Mouse (Mus musculus) brown adipose tissue, adult 24 weeks (tissue): ENCODE measurements around the gene Ddx39b. TPM values are rescaled to one million over a fixed set of nuclear protein-coding genes. Genes with fewer than 3 reads are reported as not detected.

ENCODE experiments used
- H3K27ac ChIP-seq: fragments of 200-500 bp; replicated peaks from 2 replicates; pipeline ENCODE4 v1.5.1; 2012; ENCODE audit warnings: low read depth, mild to moderate bottlenecking, low read length
- H3K4me1 ChIP-seq: fragments of 200-500 bp; 2 replicates; pipeline ENCODE4 v1.6.1; 2012; ENCODE audit warnings: low read length, mixed read lengths; ENCODE audit not compliant: control insufficient read depth, insufficient read depth, insufficient read length
- H3K4me3 ChIP-seq: fragments of 200-500 bp; 2 replicates; pipeline ENCODE4 v1.5.1; 2012; ENCODE audit warnings: low read depth, mild to moderate bottlenecking, low read length, moderate library complexity; ENCODE audit not compliant: insufficient read depth
- polyA plus RNA-seq: library from polyadenylated mRNA; stranded (reverse); fragments of >200 nt; gene quantifications from 2 replicates; pipeline ENCODE4 v1.2.4, GENCODE M21; 2012; ENCODE audit not compliant: missing spikeins, insufficient read depth, insufficient read length

Ddx39b gene
- polyA plus RNA-seq, 1 experiment: 50.5 TPM

- no peak within 1 kb of the TSS for H3K4me3 ChIP-seq
- peaks cover 3% of the 10 kb centered on the region for H3K4me1 ChIP-seq
- H3K27ac ChIP-seq: no peak within 1 kb of the TSS
Measured at GRCm38 (mm10) chr17:35204494-35205379, 36.8 kb upstream of the Ddx39b start, which contains the start of gene Lta. TSS of gene Lta (minus strand) at chr17:35205351.

- Histone ChIP-seq H3K4me3 (no peak overlapping the region), H3K27ac (no peak overlapping the region), H3K4me1 (peaks cover 6% of the 10 kb centered on the region; the same call in 1 of the 2 replicates)
Measured at GRCm38 (mm10) chr17:35205380-35205769, 36.2 kb upstream of the Ddx39b start.

DNA sequence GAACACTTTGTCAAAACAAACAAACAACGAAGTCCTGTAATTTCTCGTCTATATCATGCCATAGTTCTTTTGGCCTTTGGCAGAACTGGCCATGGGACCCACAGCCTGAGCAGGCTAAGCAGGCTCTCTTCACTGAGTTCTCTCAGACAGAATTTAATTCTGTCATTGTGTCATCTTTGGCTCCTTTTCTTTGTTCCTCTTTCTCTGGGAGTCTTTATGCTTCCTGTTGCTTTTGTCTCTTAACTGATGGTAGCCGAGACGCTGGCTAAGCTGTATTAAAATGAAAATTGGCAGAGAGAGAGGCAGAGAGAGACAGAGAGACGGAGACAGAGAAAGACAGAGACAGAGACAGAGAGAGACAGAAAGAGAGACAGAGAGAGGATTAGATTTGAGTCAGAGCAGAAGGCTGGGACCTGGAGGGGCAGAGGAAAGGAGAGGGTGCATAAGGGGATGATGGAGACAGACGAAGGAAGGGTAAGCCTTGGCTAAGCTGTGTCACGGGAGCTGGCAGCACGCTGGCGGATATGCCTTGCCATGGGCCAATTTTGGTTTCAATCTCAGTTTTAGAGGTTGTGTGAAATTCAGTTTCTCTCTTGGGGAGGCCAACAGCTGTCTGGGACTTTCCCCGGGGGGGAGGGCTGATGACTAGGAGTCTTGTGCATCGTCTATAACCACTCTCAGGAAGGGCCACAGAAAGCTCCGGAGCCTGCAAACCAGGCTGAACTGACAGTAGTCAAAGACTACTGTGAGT, 31.6 kb upstream of the Ddx39b start:
- Histone ChIP-seq H3K27ac (peak overlapping the region; percentile 46), H3K4me3 (no peak overlapping the region)

GRCm38 (mm10) chr17:35210593-35210992, 31.0 kb upstream of the Ddx39b start:
- H3K27ac ChIP-seq: peak overlapping the region; percentile 46; the same call in 1 of the 2 replicates
- H3K4me3 ChIP-seq: no peak overlapping the region
- H3K4me1 ChIP-seq: 0 out of 2 replicates have a peak, but pooled peaks cover 3% of the 10 kb centered on the region

More for the DNA sequence above, 31.6 kb upstream of the Ddx39b start:
- 0 out of 2 replicates have a peak, but pooled peaks cover 3% of the 10 kb centered on the region for H3K4me1 ChIP-seq

GRCm38 (mm10) chr17:35213071-35213470, 28.5 kb upstream of the Ddx39b start:
- no peak overlapping the region for H3K4me3 ChIP-seq
- peaks cover 8% of the 10 kb centered on the region; the same call in 1 of the 2 replicates for H3K4me1 ChIP-seq
- H3K27ac ChIP-seq: no peak overlapping the region

GRCm38 (mm10) chr17:35218516-35219193, 22.9 kb upstream of the Ddx39b start:
- H3K27ac ChIP-seq: peak overlapping the region; percentile 98

GRCm38 (mm10) chr17:35219601-35220041, 21.9 kb upstream of the Ddx39b start:
- peak overlapping the region; percentile 98 for H3K27ac ChIP-seq
- peaks cover 16% of the 10 kb centered on the region for H3K4me1 ChIP-seq
- H3K4me3 ChIP-seq: peak overlapping the region; percentile 25; the same call in 1 of the 2 replicates

More at GRCm38 (mm10) chr17:35218516-35219193, 22.9 kb upstream of the Ddx39b start:
- Histone ChIP-seq H3K4me1 (peaks cover 16% of the 10 kb centered on the region), H3K4me3 (peak overlapping the region; percentile 32)

DNA sequence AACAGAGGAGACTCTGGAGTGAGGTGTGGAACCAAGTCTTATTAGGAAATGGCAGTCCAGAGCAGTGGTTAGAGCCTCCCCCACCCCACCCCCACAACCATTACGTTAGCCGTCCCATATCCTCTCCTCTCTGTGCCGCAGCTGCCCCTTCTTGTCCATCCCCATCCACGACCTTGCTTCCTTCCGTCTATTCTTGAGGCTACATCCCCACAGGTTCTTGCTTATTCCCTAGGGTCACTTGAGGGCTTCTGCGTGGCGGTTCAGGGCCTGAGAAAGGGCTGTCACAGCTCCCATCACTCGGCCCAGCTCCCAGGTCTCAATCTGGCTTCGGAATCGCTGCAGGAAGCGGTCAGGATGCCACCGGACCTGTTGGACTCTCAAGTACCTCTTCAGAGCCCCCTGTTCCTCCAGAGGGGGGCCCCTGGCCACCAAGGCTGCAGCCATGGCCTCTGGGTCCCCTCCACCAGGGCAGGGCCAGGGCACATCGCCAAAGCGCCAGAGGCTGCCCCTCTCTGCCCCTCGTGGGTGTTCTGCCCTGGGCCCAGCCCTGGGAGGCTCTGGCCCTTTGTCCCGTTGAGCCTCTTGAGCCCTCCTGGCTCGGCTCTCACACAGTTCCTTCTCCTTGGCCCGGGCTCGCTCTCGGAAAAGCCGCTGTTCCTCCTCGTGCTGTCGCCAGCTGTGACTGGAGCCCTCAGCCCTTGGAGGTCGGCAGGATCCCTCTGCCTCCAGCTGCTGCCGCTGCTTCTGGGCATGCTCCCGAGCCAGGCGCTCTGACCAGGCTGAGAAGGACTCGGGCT, 21.2 kb upstream of the Ddx39b start, which contains the start of gene Gm16181:
Gene Gm16181 (plus strand): TSS at position 679 of the 797 bp plus-strand sequence.
- Histone ChIP-seq H3K4me1 (peaks cover 16% of the 10 kb centered on the region), H3K27ac (peak within 1 kb of the TSS; percentile 98), H3K4me3 (peak within 1 kb of the TSS; percentile 65)

DNA sequence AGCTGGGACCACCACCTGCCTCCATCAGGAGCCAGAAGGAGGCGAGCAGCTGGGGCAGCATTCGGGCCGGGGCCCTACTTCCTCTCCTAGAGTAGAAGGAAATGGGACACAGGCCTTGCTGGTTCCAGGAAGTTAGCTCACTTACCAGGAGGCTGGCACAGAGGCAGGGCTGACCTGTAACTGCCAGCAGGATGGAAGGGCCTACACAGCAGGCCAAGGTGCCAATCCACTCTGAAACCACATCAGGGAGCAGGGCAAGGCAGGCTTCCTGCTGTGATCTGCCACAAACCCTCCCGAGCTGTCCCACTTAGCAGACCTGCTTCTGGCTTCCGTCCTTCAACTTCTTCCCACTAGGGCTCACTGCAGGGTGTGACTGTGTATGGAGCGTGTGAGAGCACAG, 19.2 kb upstream of the Ddx39b start:
- H3K4me1 ChIP-seq: peaks cover 22% of the 10 kb centered on the region
- H3K27ac ChIP-seq: peak overlapping the region; percentile 88
- peak overlapping the region; percentile 49 for H3K4me3 ChIP-seq

DNA sequence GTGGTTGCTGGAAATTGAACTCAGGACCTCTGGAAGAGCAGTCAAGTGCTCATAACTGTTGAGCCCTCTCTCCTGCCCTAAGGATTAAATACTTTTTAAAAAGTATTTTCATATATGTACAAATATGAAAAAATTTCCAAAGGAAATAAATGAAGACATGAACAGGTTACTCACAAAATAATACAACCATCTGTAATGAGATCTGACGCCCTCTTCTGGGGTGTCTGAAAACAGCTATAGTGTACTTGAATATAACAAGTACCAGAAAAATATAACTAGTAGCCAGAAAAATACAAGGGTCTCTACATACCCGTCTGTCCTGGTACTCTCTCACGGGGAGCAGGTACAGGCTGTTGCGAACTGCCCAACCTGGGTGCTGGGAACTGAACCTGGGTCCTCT, 16.9 kb upstream of the Ddx39b start:
- no peak overlapping the region for H3K27ac ChIP-seq
- peaks cover 14% of the 10 kb centered on the region for H3K4me1 ChIP-seq
- no peak overlapping the region for H3K4me3 ChIP-seq

GRCm38 (mm10) chr17:35225456-35225855, 16.1 kb upstream of the Ddx39b start:
- H3K27ac ChIP-seq: no peak overlapping the region
- H3K4me1 ChIP-seq: peaks cover 9% of the 10 kb centered on the region
- no peak overlapping the region for H3K4me3 ChIP-seq

- H3K4me1 ChIP-seq: peaks cover 8% of the 10 kb centered on the region; the same call in 1 of the 2 replicates
- H3K4me3 ChIP-seq: no peak overlapping the region
- 0 out of 2 replicates have a peak overlapping the region, but pooled peaks have one; percentile 33 for H3K27ac ChIP-seq
Measured at GRCm38 (mm10) chr17:35226561-35227046, 14.9 kb upstream of the Ddx39b start.

- H3K4me1 ChIP-seq: peaks cover 8% of the 10 kb centered on the region
- no peak overlapping the region for H3K27ac ChIP-seq
Measured at GRCm38 (mm10) chr17:35231022-35231421, 10.5 kb upstream of the Ddx39b start.

DNA sequence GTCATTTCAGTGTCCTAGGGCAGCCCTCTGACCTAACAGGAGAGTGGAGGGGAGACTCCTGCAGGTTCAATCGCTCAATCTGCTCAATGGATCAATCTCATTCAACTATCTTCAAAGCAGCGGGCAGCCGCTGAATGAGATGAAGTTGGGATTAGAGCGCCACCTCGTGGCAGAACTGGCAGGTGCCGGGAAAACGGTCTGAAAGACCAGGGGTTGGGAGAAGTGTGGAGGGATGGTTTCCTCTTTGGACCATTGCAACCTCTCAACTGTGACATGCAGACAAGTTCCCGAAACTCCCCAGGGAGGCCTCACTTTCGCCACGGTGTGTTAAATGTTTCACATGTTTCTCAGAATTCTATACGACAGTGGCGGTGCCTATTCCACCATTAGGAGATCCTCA, 9.5 kb upstream of the Ddx39b start:
- Histone ChIP-seq H3K27ac (no peak overlapping the region), H3K4me3 (no peak overlapping the region), H3K4me1 (peaks cover 5% of the 10 kb centered on the region)

More at GRCm38 (mm10) chr17:35231022-35231421, 10.5 kb upstream of the Ddx39b start:
- no peak overlapping the region for H3K4me3 ChIP-seq
